Mouse (Mus musculus): Measurements from ENCODE around the gene Mvd.
A peak's percentile ranks its signal among the peaks of the same experiment; 100 is the strongest.

Gene Mvd

GRCm38 (mm10) chr8:122457171-122457570 lies 13.9 kb upstream of the Mvd start:
- no peak for DNase-seq

- no peak for DNase-seq
Measured at GRCm38 (mm10) chr8:122454409-122454808, 11.2 kb upstream of the Mvd start.

DNA sequence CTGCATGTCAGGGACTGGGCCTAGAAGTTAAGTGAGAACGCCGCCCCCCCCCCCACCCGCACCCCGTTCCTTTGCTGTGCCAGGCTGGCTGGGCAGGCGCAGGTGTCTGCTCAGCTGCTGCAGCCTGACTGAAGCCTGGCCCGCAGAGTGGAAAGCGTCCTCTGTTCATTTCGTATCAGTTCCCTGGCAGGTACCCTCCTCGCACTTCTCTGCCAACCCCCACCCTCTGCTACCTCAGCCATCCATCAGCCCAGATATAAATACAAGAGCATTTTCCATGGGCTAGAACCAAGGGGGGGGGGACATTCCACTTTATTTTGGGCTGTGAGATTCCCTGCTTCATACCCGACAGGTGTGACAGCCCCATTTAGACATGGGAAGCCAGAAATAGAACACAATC lies 8.9 kb upstream of the Mvd start:
- DNase-seq = no peak

DNA sequence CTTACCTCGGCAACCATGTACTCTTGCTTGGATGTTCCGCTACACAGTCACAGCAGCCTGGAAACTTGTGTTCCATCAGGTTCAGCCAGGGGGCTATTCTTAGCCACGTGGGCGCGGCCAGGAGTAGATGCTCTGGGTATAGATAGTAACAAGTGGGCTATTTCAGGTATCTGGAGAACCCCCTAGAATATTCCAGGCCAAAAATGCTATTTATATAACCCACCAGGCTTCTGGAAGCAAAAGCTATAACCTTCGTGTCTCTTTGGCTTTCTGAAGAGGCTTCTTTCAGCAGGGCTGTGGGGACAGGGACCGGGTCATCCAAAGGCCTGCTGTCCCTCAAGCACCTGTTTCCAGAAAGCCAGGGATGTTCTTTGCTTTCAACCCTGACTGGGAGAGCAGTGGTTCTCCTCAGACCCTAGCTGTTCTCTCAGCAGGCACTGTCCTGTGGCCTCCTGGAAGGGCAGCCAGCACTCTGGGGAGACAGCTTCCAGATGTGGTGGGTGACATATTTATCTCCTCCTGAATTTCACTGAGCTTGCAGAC lies 8.0 kb upstream of the Mvd start:
- DNase-seq = no peak

DNA sequence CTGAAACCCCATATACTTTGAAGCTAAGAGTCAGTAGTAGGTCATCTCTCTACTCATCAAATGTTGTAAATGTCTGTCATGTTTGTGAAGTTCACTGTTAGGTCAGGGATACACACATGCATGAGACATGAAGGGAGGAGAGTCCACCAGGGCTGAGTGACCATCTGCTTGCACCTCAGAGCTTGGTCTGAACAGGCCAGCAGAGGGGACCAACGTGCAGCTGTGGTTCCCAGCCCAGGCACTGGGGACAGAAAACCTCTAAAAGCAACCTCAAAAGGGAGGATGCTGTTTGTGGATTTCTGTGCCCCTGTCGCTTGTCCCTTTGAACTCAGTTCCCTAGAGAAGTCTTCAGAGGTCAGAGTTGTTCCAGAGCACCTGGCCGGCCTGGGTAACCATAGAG lies 2.0 kb upstream of the Mvd start:
- no peak for DNase-seq

- DNase-seq = peak; percentile 86 to 91
Measured at GRCm38 (mm10) chr8:122444058-122444748, 981 bp upstream of the Mvd start.

- DNase-seq = peak; percentile 42 to 52
Measured at GRCm38 (mm10) chr8:122442781-122443180, 441 bp downstream of the Mvd start.

GRCm38 (mm10) chr8:122442356-122442755 lies 866 bp downstream of the Mvd start:
- no peak for DNase-seq

- DNase-seq = peak in 1 of 2 experiments; percentile 48
Measured at GRCm38 (mm10) chr8:122441326-122441725, 1.9 kb downstream of the Mvd start.

DNA sequence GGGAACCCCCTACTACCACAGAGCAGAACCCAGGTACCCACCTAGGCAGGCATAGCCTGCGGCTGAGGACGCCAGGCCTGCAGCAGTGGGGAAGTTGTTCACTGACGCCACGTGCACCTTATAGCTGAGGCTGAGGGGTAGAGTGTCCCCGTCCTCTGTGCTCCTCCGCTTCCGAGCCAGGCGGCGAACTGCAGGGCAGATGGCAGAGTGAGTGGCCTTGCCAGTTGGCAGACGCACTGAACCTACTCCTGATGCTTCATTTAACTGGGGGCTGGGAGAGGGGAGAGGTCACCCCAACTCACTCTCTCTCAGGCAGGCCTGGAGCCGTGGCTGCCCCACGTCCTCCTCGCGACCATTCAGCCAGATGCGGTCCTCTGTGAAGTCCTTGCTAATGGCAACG lies 3.9 kb downstream of the Mvd start:
- peak; percentile 83 to 88 for DNase-seq

DNA sequence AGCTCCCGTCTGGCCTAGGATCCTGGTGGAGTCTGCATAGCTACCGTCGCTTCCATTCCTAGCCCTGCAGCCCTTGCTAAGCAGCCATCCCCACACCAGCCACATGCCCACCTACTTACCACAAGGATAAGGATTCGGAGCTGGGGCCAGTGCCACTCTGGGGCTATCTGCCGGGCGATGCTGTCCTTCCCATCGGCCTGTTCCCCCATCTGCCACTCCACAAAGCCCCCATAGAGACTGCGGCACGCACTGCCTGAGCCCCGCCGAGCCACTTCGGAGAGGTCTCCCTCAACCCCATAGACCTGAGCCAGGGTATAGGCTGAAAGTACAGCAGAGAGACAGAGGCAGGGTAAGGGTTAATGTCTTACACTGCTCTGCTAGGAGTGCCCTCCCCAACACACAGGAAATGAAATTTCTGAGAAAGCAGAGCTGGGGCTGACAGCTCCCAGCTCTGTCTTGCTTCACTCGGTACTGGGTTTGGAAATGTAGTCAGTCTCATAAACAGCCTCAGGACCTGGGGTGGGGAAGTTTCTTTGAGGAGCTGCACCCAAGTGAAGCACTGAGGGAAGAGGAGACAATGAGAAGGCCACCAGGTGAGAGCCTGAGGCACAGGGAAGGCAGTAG lies 5.4 kb downstream of the Mvd start:
- no peak for DNase-seq

GRCm38 (mm10) chr8:122436586-122437125 lies 6.6 kb downstream of the Mvd start:
- DNase-seq = no peak

GRCm38 (mm10) chr8:122436146-122436545 lies 7.1 kb downstream of the Mvd start:
- no peak for DNase-seq

DNA sequence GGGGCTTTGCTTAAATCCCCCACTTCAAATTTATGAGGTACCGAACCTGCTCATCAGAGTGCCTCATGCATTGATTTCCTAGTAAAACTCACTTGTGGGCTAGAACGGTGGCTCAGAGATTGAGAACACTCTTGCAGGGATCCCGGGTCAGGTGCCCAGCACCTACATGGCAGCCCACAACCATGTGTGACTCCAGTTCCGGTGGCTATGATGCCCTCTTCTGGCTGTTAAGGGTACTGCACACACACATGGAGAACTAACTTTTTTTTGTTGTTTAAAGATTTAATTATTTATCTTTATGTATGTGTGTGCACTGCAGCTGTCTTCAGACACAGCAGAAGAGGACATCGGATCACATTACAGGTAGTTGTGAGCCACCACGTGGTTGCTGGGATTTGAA lies 7.8 kb downstream of the Mvd start:
- DNase-seq = no peak

DNA sequence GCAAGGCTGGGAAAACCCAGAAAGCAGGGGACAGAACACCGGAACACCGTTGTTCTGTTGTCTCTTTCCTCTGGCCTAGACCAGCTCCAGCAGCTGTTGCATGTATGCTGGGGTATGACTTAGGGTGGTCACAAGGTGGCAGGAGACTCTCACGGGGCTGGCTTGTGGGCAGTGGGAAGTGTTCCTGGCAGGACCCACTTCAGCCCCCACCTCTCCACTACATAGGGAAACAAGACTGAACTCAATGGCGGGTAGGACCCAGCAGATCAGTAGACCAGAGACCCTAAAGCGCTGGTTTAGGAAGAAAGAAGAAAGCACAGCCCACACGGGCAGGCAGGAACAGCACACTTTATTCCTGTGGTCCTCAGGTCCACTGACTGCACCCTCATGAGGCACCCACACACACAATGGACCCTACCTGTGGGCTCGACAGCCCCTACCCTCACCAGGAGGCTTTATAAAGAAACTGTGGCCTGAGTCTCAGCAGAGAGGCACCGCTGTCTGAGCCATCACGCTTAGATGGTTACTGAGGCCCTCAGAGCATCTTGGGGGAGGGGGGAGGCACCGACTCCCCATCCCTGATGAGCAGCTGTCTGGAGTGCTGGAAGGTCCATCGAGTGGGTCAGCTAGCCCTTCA lies 9.8 kb downstream of the Mvd start:
- DNase-seq = no peak

GRCm38 (mm10) chr8:122432443-122433268 lies 10.6 kb downstream of the Mvd start, which contains the start of gene Cyba:
TSS of gene Cyba (minus strand) at chr8:122432930.
- DNase-seq = no peak

- DNase-seq = peak; percentile 41 to 51
Measured at GRCm38 (mm10) chr8:122431694-122432442, 11.4 kb downstream of the Mvd start.

DNA sequence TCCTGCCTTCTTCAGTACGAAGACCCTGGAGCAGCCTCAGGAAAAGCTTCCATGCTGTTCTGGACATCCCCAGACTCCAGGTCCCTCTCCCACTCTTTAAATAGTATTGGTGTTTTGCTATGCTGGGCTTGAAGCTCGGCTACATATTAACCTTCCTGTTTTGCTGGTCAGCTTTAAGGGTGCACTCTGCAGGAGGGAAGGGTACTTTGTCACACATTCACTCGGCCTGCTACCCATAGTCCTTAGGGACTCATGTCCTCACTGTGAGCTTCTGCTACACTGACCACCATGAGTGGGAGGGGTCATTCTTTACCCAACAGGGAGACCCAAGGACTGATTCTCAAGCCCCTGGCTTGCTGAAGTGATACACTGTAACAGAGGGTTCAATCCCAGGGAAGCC lies 12.6 kb downstream of the Mvd start:
- no peak for DNase-seq

DNA sequence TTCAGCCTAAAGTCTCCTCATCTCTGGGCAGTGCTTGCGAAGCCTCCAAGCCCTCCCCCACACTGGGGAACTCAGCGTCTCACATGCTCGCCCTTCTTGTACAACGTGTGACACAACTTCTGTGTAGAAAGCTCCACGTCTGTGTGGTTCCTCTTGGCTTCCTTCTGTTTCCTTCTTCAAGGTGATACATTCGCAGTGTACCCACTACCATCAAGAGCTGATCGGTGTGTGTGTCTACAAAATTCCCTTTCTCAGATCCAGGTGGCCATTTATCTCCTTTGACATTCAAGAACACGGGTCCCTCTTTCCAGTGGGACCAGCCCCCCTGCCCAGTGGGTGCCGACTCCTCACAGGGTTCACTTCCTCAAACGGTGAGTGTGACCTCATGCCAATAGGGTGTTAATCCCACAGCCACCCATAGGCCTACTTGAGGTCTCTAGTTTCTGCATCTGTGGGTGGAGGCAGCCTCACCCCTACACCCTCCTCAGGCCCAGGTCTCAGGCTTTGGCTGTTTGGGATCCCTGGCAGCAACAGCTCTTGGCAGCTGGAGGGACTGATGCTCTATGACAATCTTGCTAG lies 13.1 kb downstream of the Mvd start:
- DNase-seq = no peak

DNA sequence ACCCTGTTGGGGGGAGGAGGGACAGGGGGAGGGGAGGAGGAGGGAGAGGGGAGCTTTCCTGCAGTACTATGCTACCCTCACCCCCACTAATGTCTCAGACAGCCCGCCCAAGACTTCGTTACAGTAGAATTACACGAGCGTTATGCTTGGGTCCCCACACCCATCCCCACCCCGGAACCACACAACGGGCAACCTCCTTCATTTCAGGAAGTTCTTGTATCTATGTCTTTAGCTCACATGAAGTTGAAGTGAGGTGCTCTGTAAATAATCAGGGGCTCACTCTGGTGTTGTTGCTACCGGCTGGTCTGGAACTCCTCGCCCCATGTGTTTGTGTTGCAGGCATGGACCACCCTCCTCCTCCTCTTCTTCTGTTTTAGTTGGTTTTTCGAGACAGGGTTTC lies 15.1 kb downstream of the Mvd start:
- no peak for DNase-seq

GRCm38 (mm10) chr8:122427607-122428006 lies 15.6 kb downstream of the Mvd start:
- DNase-seq = peak in 1 of 2 experiments; percentile 56

GRCm38 (mm10) chr8:122426145-122426544 lies 17.1 kb downstream of the Mvd start:
- no peak for DNase-seq

Data from cerebellum, postnatal 14 days (tissue).